Mouse (Mus musculus): ENCODE results near the gene Scgb1a1.
"Not testable (repeated sequence)": the region's sequence is repeated elsewhere in the genome, so short reads cannot be mapped to it uniquely, and the experiment has no call there.

Scgb1a1 gene

GRCm38 (mm10) chr19:9067292-9067691 lies 20.5 kb downstream of the Scgb1a1 start:
- no peak for DNase-seq (ENCODE audit: low read depth, low spot score)

GRCm38 (mm10) chr19:9065621-9066561 lies 21.9 kb downstream of the Scgb1a1 start:
- no peak for DNase-seq (ENCODE audit: low read depth, low spot score)

GRCm38 (mm10) chr19:9063831-9064230 lies 23.9 kb downstream of the Scgb1a1 start:
- no peak for DNase-seq (ENCODE audit: low read depth, low spot score)

- no peak for DNase-seq (ENCODE audit: low read depth, low spot score)
Observed at GRCm38 (mm10) chr19:9062822-9063221, 24.9 kb downstream of the Scgb1a1 start.

- DNase-seq (ENCODE audit: low read depth, low spot score): no peak
Observed at GRCm38 (mm10) chr19:9061221-9061893, 26.4 kb downstream of the Scgb1a1 start.

- no peak for DNase-seq (ENCODE audit: low read depth, low spot score)
Observed at GRCm38 (mm10) chr19:9060103-9060502, 27.7 kb downstream of the Scgb1a1 start.

- no peak for DNase-seq (ENCODE audit: low read depth, low spot score)
Observed at GRCm38 (mm10) chr19:9059391-9059790, 28.4 kb downstream of the Scgb1a1 start.

GRCm38 (mm10) chr19:9058944-9059343 lies 28.8 kb downstream of the Scgb1a1 start:
- DNase-seq (ENCODE audit: low read depth, low spot score): no peak

GRCm38 (mm10) chr19:9058331-9058884 lies 29.4 kb downstream of the Scgb1a1 start:
- no peak for DNase-seq (ENCODE audit: low read depth, low spot score)

GRCm38 (mm10) chr19:9057679-9058078 lies 30.1 kb downstream of the Scgb1a1 start:
- DNase-seq (ENCODE audit: low read depth, low spot score): no peak

GRCm38 (mm10) chr19:9055703-9056355 lies 31.9 kb downstream of the Scgb1a1 start:
- no peak for DNase-seq (ENCODE audit: low read depth, low spot score)

GRCm38 (mm10) chr19:9055153-9055552 lies 32.6 kb downstream of the Scgb1a1 start:
- no peak for DNase-seq (ENCODE audit: low read depth, low spot score)

GRCm38 (mm10) chr19:9052803-9053431 lies 34.8 kb downstream of the Scgb1a1 start:
- DNase-seq (ENCODE audit: low read depth, low spot score): no peak

- not testable (repeated sequence) for DNase-seq (ENCODE audit: low read depth, low spot score)
Observed at GRCm38 (mm10) chr19:9051985-9052384, 35.8 kb downstream of the Scgb1a1 start.

GRCm38 (mm10) chr19:9050294-9051229 lies 37.2 kb downstream of the Scgb1a1 start:
- DNase-seq (ENCODE audit: low read depth, low spot score): no peak

- DNase-seq (ENCODE audit: low read depth, low spot score): no peak
Observed at GRCm38 (mm10) chr19:9048981-9049687, 38.6 kb downstream of the Scgb1a1 start.

- DNase-seq (ENCODE audit: low read depth, low spot score): no peak
Observed at GRCm38 (mm10) chr19:9047946-9048387, 39.8 kb downstream of the Scgb1a1 start.

GRCm38 (mm10) chr19:9047207-9047945 lies 40.4 kb downstream of the Scgb1a1 start:
- no peak for DNase-seq (ENCODE audit: low read depth, low spot score)

GRCm38 (mm10) chr19:9044291-9044690 lies 43.5 kb downstream of the Scgb1a1 start:
- DNase-seq (ENCODE audit: low read depth, low spot score): no peak
